Mouse (Mus musculus) G1E (cell line): ENCODE measurements at regions not wholly inside any gene's neighbourhood (a gene's known extent, or its start where the extent isn't known, plus 50 kb on each side); places are given as distances from the start of the nearest gene placed in this dataset.

Experiments
- CTCF ChIP-seq: IDR thresholded peaks from 2 replicates; pipeline ENCODE4 v1.5.1; 2012; ENCODE audit warnings: low read depth, low read length, inconsistent platforms, mixed read lengths
- GATA1 ChIP-seq: IDR thresholded peaks from 2 replicates; pipeline ENCODE4 v1.6.1; 2012; ENCODE audit warnings: borderline replicate concordance, low read length, inconsistent platforms, mixed read lengths
- GATA2 ChIP-seq: IDR thresholded peaks from 2 replicates; pipeline ENCODE4 v1.6.1; 2012; ENCODE audit warnings: low read depth, low read length, inconsistent platforms, borderline replicate concordance
- POLR2AphosphoS5 ChIP-seq: IDR thresholded peaks from 2 replicates; pipeline ENCODE4 v1.6.1; 2012; ENCODE audit warnings: low read depth, low read length, inconsistent platforms; ENCODE audit not compliant: insufficient replicate concordance
- TAL1 ChIP-seq: conservative IDR thresholded peaks from 2 replicates; pipeline ENCODE4 v1.6.1; 2012; ENCODE audit warnings: low read depth, low read length, inconsistent platforms, mixed read lengths

- TF ChIP-seq CTCF (no peak), POLR2AphosphoS5 (no peak), TAL1 (no peak), GATA1 (no peak), GATA2 (no peak)
These were observed 187.5 kb downstream of the Gpat3 start for GRCm38 (mm10) chr5:101032968-101033367.
